Mouse (Mus musculus) heart, embryonic 14.5 days (tissue): ENCODE results near the gene Gga3. TPM values are rescaled to one million over a fixed set of nuclear protein-coding genes. Genes with fewer than 3 reads are reported as not detected.

ENCODE experiments used
- ATAC-seq: fragments of 200-750 bp; cut with Nextera tagmentation; 2 replicates; pipeline ENCODE4 v1.8.0; 2017; ENCODE audit warnings: low read depth, moderate TSS enrichment; ENCODE audit not compliant: insufficient number of reproducible peaks, insufficient read depth, low FRiP score
- H3K27ac ChIP-seq, 2 experiments: fragments of 200-500 bp in 1 of 2; fragments of 300-500 bp in 1 of 2; sonication (generic) in 1 of 2; replicated peaks in 1 of 2; 2 replicates each; pipeline ENCODE4 v1.5.1; 2012 to 2014; ENCODE audit warnings: low read depth in 2 of 2, low read length in 2 of 2, control low read depth in 1 of 2, mild to moderate bottlenecking in 1 of 2, mixed read lengths in 1 of 2; ENCODE audit not compliant: control insufficient read depth in 1 of 2, insufficient read depth in 1 of 2
- H3K27me3 ChIP-seq: fragments of 300-500 bp; sonication (generic); 2 replicates; pipeline ENCODE4 v1.6.1; 2014; ENCODE audit warnings: mild to moderate bottlenecking, low read length, control low read depth; ENCODE audit not compliant: control insufficient read depth, insufficient read depth
- H3K36me3 ChIP-seq: fragments of 300-500 bp; sonication (generic); 2 replicates; pipeline ENCODE4 v1.6.1; 2014; ENCODE audit warnings: mild to moderate bottlenecking, control low read depth, low read length, mixed read lengths; ENCODE audit not compliant: control insufficient read depth, insufficient read depth
- H3K4me1 ChIP-seq, 2 experiments: fragments of 200-500 bp in 1 of 2; fragments of 300-500 bp in 1 of 2; sonication (generic) in 1 of 2; 2 replicates each; pipeline ENCODE4 v1.6.1; 2012 to 2014; ENCODE audit warnings: low read length in 2 of 2, control low read depth in 1 of 2, mixed read lengths in 1 of 2; ENCODE audit not compliant: control insufficient read depth in 2 of 2, insufficient read depth in 2 of 2
- H3K4me2 ChIP-seq: fragments of 300-500 bp; sonication (generic); 2 replicates; pipeline ENCODE4 v1.6.1; 2014; ENCODE audit warnings: mild to moderate bottlenecking, low read length
- H3K4me3 ChIP-seq, 2 experiments: fragments of 200-500 bp in 1 of 2; fragments of 300-500 bp in 1 of 2; sonication (generic) in 1 of 2; 2 replicates each; pipeline ENCODE4 v1.5.1; 2012 to 2014; ENCODE audit warnings: low read length in 2 of 2, mild to moderate bottlenecking in 2 of 2, control low read depth in 1 of 2, low read depth in 1 of 2, moderate library complexity in 1 of 2; ENCODE audit not compliant: control insufficient read depth in 1 of 2, insufficient read depth in 1 of 2
- H3K9ac ChIP-seq: fragments of 300-500 bp; sonication (generic); 2 replicates; pipeline ENCODE4 v1.6.1; 2014; ENCODE audit warnings: mild to moderate bottlenecking, low read length
- H3K9me3 ChIP-seq: fragments of 300-500 bp; sonication (generic); 2 replicates; pipeline ENCODE4 v1.6.1; 2016; ENCODE audit warnings: low read length, control low read depth; ENCODE audit not compliant: control insufficient read depth
- WGBS: fragments of 180-500 bp; shearing (Covaris S2); extraction: QIAGEN DNeasy Blood & Tissue Kit; methylation state at CpG from one replicate; pipeline ENCODE4 v1.1.7; 2014; 5-methylcytosine and 5-hydroxymethylcytosine counted together
- polyA plus RNA-seq: library from polyadenylated mRNA; unstranded; fragments of >200 nt; fragmentation: Nextera tagmentation; extraction: Ambion mirVana; gene quantifications from 2 replicates; pipeline ENCODE4 v1.2.1, GENCODE M21; 2014

Gene Gga3
- polyA plus RNA-seq, 1 experiment from 2014 or later: 17.2 TPM

DNA sequence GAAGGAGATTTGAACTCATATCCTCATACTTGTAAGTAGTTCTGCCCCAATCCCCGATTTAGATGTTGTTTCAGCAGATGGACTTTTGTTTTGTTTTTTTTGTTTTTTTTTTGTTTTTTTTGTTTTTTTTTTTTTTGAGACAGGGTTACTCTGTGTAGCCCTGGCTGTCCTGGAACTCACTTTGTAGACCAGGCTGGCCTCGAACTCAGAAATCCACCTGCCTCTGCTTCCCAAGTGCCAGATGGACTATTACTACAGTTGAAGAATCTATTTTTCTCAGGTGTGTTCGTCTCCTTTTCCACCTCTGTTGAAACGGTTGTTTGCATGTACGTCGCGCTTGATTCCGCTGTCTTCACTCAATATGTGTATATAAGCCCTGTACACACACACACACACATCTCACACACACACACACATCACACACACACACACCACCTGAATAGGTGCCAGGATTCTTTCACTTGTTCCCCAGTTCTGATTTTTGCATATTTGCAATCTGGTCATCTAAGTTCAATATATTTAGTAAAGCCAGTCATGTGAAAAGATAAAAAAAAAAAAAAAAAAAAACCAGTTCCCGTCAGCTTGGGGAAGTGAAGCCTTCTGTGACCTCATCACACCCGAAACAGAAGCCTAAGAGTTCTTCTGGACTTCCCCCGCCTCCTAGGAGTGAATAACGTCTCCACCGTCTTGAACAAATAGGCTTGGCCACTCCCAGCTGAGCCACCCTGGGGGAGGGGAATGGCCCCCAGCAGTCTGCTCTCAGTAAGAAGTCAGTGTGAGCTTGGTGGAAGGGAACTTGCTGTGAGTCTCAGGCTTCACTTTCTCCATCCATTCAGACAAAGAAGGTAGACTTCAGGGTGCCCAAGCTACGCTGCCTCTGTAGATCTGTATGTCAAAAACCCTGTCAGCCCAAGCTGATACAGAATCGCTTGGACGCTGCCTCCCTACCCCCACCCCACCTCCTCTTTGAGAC lies 27.0 kb upstream of the Gga3 start:
- H3K27me3 ChIP-seq: no peaks in the 10 kb centered on the region
- no peak overlapping the region for H3K4me3 ChIP-seq
- WGBS: 46% methylated on average over 16 of the region's 16 CpGs
- no peak overlapping the region for H3K27ac ChIP-seq
- no peaks in the 10 kb centered on the region for H3K36me3 ChIP-seq
- H3K9ac ChIP-seq: no peak overlapping the region
- H3K9me3 ChIP-seq: no peaks in the 10 kb centered on the region
- H3K4me1 ChIP-seq: peaks cover 2 to 10% of the 10 kb centered on the region in 2 experiments; a peak in 2 of 4 replicates
- no peak for ATAC-seq
- H3K4me2 ChIP-seq: no peak overlapping the region

DNA sequence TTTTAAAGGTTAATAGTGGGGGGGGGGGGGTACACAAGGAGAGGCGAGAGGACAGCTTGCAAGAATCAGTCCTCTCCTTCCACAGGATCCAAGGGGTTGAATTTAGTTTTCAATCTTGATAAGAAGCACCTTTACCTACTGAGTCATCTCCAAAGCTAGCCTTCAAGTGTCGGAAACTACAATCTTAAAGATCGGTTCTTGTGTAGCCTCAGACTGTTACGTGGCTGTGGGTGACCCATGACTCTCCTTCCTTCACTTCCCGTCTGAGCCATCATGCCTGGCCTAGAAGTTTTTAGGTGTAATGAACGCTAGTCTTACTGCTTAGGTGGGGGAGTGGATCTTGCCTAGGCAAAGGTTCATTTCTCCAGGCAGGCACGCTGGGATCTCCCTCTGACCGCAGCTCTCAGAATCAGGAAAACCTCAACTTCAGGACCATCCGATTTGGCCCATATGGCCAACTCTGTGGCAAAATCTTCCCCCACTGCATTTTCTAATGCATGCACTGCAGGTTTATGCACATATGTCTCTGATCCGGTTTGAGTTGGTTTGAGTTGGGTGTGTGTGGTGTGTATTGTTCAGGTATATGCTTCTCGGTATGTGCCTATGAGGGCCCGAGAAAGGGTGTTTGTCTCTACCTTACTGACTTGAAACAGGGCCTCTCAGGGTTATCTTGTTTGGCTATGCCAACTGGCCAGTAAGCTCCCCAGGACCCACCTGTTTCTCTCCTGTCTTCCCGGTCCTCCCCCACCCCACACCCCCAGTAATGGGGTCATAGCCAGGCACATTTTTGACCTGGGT lies 26.1 kb upstream of the Gga3 start:
- no peaks in the 10 kb centered on the region for H3K27me3 ChIP-seq
- ATAC-seq: no peak
- 79% methylated on average over 13 of the region's 13 CpGs for WGBS
- no peak overlapping the region for H3K9ac ChIP-seq
- H3K9me3 ChIP-seq: no peaks in the 10 kb centered on the region
- H3K4me2 ChIP-seq: no peak overlapping the region
- no peaks in the 10 kb centered on the region for H3K36me3 ChIP-seq
- H3K4me1 ChIP-seq: peaks cover 2 to 10% of the 10 kb centered on the region in 2 experiments; a peak in 2 of 4 replicates
- H3K27ac ChIP-seq: no peak overlapping the region
- H3K4me3 ChIP-seq: no peak overlapping the region

DNA sequence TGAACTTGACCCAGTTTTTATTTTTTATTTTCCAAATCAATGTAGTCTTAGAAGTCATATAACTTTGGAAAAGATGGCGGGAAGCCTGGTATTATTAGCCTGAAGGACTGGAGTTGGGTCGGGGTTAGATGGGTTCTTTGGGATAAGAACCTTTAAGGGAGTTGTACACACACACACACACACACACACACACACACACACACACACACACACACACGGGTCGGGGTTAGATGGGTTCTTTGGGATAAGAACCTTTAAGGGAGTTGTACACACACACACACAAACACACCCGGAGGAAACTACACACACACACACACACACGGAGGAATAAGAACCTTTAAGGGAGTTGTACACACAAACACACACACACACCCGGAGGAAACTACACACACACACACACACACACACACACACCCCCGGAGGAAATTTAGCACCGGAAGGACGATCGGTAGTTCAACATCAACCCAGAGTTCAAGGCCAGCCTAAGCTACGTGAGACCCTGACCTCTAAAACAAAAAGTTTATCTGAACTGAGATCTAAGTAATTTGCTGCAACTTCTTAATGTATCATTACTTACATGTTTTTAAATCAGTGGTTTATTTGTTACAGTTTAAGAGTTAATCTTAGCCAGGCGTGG lies 24.7 kb upstream of the Gga3 start:
- no peak for ATAC-seq
- H3K27ac ChIP-seq: peak overlapping the region in 1 of 2 experiments; percentile 33; a peak in 1 of 4 replicates
- H3K9ac ChIP-seq: peak overlapping the region; percentile 64
- no peaks in the 10 kb centered on the region for H3K27me3 ChIP-seq
- H3K4me3 ChIP-seq: peak overlapping the region; percentile 17 to 40
- 53% methylated on average over 13 of the region's 13 CpGs for WGBS
- H3K4me1 ChIP-seq: peaks cover 2 to 10% of the 10 kb centered on the region in 2 experiments; a peak in 2 of 4 replicates
- peaks cover 7% of the 10 kb centered on the region for H3K36me3 ChIP-seq
- no peaks in the 10 kb centered on the region for H3K9me3 ChIP-seq
- peak overlapping the region; percentile 64 for H3K4me2 ChIP-seq

DNA sequence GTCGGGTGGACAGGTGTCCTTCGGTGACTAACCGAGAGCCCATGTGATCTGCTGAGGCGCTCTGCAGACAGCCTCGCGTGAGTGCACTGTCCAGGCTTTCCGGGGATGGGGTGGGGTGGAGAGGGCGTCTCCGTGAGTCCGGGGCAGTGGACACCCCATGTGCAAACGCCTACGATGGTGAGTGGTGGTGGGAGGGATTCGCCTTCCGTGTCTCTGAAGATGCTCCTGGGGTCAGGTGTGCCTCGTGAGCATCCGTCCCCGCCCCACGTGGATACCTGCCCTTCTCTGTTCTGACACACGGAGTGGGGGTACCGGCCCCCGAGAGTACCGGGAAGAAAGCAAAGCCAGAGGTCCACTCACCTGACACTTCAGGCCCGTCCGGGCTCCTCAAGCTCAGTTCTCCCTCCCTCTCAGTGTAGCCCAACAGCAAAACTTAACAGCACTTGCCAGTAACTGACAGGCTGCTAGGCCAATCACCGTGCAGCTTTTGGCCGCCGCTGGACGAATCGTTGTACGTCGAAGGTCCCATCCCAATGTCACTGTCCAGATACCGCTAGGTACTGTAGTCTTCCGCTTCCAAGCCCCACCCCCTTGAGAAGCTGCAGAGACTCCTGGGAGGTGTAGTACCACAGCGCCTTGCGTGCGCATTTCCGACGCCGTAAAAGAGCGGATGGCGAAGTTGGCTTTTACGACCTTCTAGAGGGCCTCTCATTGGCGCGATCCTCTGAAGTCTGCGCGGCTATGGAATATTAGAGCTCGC lies 24.0 kb upstream of the Gga3 start, which contains the start of gene Slc25a19:
TSS of gene Slc25a19 (minus strand) at position 591 of the 760 bp plus-strand sequence.
- peak; percentile 98 for ATAC-seq
- under 1% methylated on average over 47 of the region's 47 CpGs for WGBS
- H3K9ac ChIP-seq: peak within 1 kb of the TSS; percentile 80
- H3K4me3 ChIP-seq: peak within 1 kb of the TSS; percentile 72 to 91
- H3K27me3 ChIP-seq: no peaks in the 10 kb centered on the region
- H3K9me3 ChIP-seq: no peaks in the 10 kb centered on the region
- H3K36me3 ChIP-seq: peaks cover 14% of the 10 kb centered on the region
- peaks cover 2 to 10% of the 10 kb centered on the region in 2 experiments; a peak in 2 of 4 replicates for H3K4me1 ChIP-seq
- H3K4me2 ChIP-seq: peak within 1 kb of the TSS; percentile 85
- H3K27ac ChIP-seq: peak within 1 kb of the TSS; percentile 61 to 65

DNA sequence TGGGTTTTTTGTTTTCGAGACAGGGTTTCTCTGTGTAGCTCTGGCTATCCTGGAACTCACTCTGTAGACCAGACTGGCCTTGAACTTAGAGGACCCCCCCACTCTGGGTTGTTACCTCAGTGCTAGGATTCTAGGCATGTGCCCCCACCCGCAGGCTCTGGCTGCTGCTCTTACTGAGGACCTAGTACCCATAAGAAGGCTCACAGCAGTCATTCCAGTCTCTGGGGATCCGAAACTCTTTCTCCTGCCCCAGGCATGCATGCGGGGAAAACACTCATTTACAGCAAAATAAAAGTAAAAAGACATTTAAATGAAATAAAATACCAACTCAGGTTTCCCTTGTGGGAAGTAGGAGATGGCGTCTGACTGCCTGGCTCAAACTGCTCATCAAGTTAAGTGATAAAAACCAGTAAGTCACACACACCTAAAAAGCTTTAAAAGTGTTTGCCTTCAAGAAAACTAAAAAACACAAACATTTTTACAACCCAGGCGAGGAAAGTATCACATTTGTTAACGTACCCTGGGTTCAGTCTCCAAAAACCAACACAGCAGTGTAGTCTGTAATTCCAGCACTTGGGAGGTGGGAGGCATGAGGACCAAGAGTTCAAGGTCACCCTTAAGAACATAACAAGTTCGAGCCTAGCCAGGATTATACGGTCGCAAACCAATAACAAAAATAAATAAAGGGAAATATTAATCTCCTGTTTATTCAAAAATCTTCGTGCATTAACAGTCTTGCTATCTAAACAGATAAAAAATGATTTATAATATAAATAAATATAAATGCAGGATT lies 23.2 kb upstream of the Gga3 start:
- H3K9me3 ChIP-seq: no peaks in the 10 kb centered on the region
- H3K9ac ChIP-seq: peak overlapping the region; percentile 80
- H3K4me3 ChIP-seq: peak overlapping the region; percentile 72 to 91
- peaks cover 2 to 10% of the 10 kb centered on the region in 2 experiments; a peak in 2 of 4 replicates for H3K4me1 ChIP-seq
- 44% methylated on average over 11 of the region's 11 CpGs for WGBS
- H3K36me3 ChIP-seq: peaks cover 22% of the 10 kb centered on the region
- H3K4me2 ChIP-seq: peak overlapping the region; percentile 85
- no peak for ATAC-seq
- no peaks in the 10 kb centered on the region for H3K27me3 ChIP-seq
- peak overlapping the region in 1 of 2 experiments; percentile 61; a peak in 2 of 4 replicates for H3K27ac ChIP-seq

DNA sequence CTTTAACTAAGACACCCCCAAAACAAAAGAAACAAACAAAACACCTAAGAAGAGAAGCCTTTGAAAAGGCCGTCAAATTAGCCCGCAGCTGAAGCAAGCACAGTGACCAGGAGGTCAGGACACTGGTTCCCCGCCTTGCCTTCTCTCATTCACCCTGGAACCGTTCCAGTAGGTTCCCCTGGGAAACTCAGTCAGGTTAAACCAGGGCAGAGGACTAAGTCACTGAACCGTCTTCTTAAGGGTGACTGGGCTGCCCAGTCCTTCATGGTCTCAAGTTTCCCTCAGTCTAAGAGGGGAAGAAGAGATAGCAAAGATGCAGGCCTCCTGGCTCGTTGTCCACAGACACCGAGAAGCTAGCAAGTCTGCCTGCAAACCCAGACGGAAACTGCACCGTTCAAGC lies 22.0 kb upstream of the Gga3 start:
- Histone ChIP-seq H3K9ac (no peak overlapping the region), H3K27me3 (no peaks in the 10 kb centered on the region), H3K4me1 (peaks cover 2 to 10% of the 10 kb centered on the region in 2 experiments; a peak in 2 of 4 replicates), H3K4me2 (no peak overlapping the region), H3K9me3 (no peaks in the 10 kb centered on the region), H3K27ac (no peak overlapping the region), H3K36me3 (peaks cover 32% of the 10 kb centered on the region), H3K4me3 (no peak overlapping the region)
- no peak for ATAC-seq
- 73% methylated on average over 9 of the region's 9 CpGs for WGBS
